Mouse (Mus musculus) hindbrain, embryonic 13.5 days (tissue): ENCODE measurements around the gene Arl6. TPM values are rescaled to one million over a fixed set of nuclear protein-coding genes. Genes with fewer than 3 reads are reported as not detected.

Experiments used
- ATAC-seq: fragments of 200-750 bp; cut with Nextera tagmentation; 2 replicates; pipeline ENCODE4 v1.8.0; 2017; ENCODE audit warnings: moderate TSS enrichment; ENCODE audit not compliant: low FRiP score
- H3K27ac ChIP-seq: fragments of 300-500 bp; sonication (generic); 2 replicates; pipeline ENCODE4 v1.5.1; 2015; ENCODE audit warnings: inconsistent platforms, mild to moderate bottlenecking, moderate library complexity
- H3K27me3 ChIP-seq: fragments of 300-500 bp; sonication (generic); 2 replicates; pipeline ENCODE4 v1.6.1; 2015; ENCODE audit warnings: mild to moderate bottlenecking, inconsistent platforms
- H3K36me3 ChIP-seq: fragments of 300-500 bp; sonication (generic); 2 replicates; pipeline ENCODE4 v1.6.1; 2015; ENCODE audit warnings: mild to moderate bottlenecking, inconsistent platforms
- H3K4me1 ChIP-seq: fragments of 300-500 bp; sonication (generic); replicated peaks from 2 replicates; pipeline ENCODE4 v1.6.1; 2015; ENCODE audit warnings: inconsistent platforms
- H3K4me2 ChIP-seq: fragments of 300-500 bp; sonication (generic); 2 replicates; pipeline ENCODE4 v1.6.1; 2015; ENCODE audit warnings: inconsistent platforms, mild to moderate bottlenecking, moderate library complexity
- H3K4me3 ChIP-seq: fragments of 300-500 bp; sonication (generic); 2 replicates; pipeline ENCODE4 v1.5.1; 2015; ENCODE audit warnings: mild to moderate bottlenecking, inconsistent platforms
- H3K9ac ChIP-seq: fragments of 300-500 bp; sonication (generic); 2 replicates; pipeline ENCODE4 v1.6.1; 2015; ENCODE audit warnings: mild to moderate bottlenecking, inconsistent platforms
- H3K9me3 ChIP-seq: fragments of 300-500 bp; sonication (generic); 2 replicates; pipeline ENCODE4 v1.6.1; 2016; ENCODE audit warnings: inconsistent platforms
- WGBS: fragments of 180-500 bp; shearing (Covaris S2); methylation state at CpG from one replicate; pipeline ENCODE4 v1.1.7; 2015; 5-methylcytosine and 5-hydroxymethylcytosine counted together
- polyA plus RNA-seq: library from polyadenylated mRNA; unstranded; fragments of >200 nt; fragmentation: Nextera tagmentation; extraction: Ambion mirVana; gene quantifications from 2 replicates; pipeline ENCODE4 v1.2.1, GENCODE M21; 2015

Arl6 gene
- 48.8 and 51.5 TPM in 2 replicates for polyA plus RNA-seq

DNA sequence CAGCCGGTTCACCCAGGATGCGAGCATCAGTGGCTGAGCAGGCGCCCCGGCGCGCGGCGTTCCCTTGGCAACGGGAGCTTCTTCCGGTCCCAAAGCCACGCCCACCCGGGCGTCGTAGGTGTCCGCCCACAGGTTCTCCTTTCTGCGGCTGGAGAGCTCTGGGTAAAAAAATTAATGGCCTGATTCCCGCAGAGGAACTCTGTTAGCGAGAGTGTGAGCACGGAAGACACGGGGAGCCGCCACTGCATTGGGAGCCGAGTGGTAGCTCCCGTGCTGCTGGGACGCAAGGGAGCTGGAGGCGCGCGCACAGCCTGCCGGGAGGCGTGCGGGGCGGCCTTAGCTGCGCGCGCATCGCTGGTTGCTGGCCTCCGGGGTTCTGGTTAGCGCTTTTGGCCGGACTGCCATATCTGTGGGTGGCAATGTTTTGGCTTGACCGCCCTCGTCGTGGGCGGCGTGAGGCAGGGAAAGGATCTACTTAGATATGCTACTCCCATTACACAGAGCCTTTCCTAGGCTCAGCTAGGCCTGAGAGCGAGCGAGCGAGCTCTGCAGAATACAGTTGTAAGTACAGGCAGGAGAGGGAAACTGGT lies at the start of gene Arl6:
Arl6 (minus strand) TSS at position 290 of the 590 bp plus-strand sequence.
- Histone ChIP-seq H3K4me1 (peaks cover 10% of the 10 kb centered on the region), H3K27ac (peak within 1 kb of the TSS; percentile 99), H3K9me3 (no peaks in the 10 kb centered on the region), H3K4me3 (peak within 1 kb of the TSS; percentile 73), H3K36me3 (no peaks in the 10 kb centered on the region), H3K9ac (peak within 1 kb of the TSS; percentile 82), H3K27me3 (no peaks in the 10 kb centered on the region), H3K4me2 (peak within 1 kb of the TSS; percentile 67)
- under 1% methylated on average over 46 of the region's 46 CpGs for WGBS
- ATAC-seq, result peak; percentile 99

- Histone ChIP-seq H3K4me3 (no peak overlapping the region), H3K27me3 (no peaks in the 10 kb centered on the region), H3K4me1 (peaks cover 5% of the 10 kb centered on the region; the same call in 1 of the 2 replicates), H3K27ac (no peak overlapping the region), H3K36me3 (no peaks in the 10 kb centered on the region), H3K9ac (no peak overlapping the region), H3K4me2 (no peak overlapping the region), H3K9me3 (no peaks in the 10 kb centered on the region)
- ATAC-seq, result no peak
- 75% methylated on average over 5 of the region's 5 CpGs for WGBS
These were observed 45.9 kb upstream of the Arl6 start for GRCm38 (mm10) chr16:59685135-59685534.

DNA sequence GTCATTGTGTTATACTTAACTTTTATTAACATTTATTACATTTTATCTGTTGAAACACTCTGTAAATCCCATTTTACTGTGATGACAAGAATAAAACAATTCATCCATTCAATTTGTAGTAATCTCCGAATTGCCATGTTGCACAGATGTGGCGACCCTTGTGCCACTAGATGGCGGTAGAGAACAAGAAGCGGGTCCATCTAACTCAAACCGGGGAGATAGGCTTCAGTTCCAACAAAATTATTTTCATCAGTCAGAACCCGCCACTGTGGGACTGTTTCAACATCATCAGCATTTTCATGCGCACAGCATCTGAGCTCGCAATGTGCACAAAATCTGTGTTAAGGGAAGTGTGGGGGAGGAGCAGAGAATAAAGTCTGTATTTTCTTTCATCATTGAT lies 44.2 kb upstream of the Arl6 start:
- no peaks in the 10 kb centered on the region for H3K9me3 ChIP-seq
- no peaks in the 10 kb centered on the region for H3K27me3 ChIP-seq
- H3K4me3 ChIP-seq, result no peak overlapping the region
- no peak overlapping the region for H3K9ac ChIP-seq
- H3K4me1 ChIP-seq, result peaks cover 5% of the 10 kb centered on the region; the same call in 1 of the 2 replicates
- 6% methylated on average over 8 of the region's 8 CpGs for WGBS
- H3K36me3 ChIP-seq, result no peaks in the 10 kb centered on the region
- peak overlapping the region; percentile 33; the same call in 1 of the 2 replicates for H3K4me2 ChIP-seq
- ATAC-seq, result peak; percentile 85
- no peak overlapping the region for H3K27ac ChIP-seq

GRCm38 (mm10) chr16:59682216-59682891 lies 43.2 kb upstream of the Arl6 start:
- no peak overlapping the region for H3K27ac ChIP-seq
- WGBS, result 87% methylated on average over 8 of the region's 8 CpGs
- H3K9ac ChIP-seq, result no peak overlapping the region
- no peaks in the 10 kb centered on the region for H3K36me3 ChIP-seq
- no peaks in the 10 kb centered on the region for H3K9me3 ChIP-seq
- no peak overlapping the region for H3K4me2 ChIP-seq
- ATAC-seq, result no peak
- H3K27me3 ChIP-seq, result no peaks in the 10 kb centered on the region
- peaks cover 5% of the 10 kb centered on the region; the same call in 1 of the 2 replicates for H3K4me1 ChIP-seq
- no peak overlapping the region for H3K4me3 ChIP-seq

DNA sequence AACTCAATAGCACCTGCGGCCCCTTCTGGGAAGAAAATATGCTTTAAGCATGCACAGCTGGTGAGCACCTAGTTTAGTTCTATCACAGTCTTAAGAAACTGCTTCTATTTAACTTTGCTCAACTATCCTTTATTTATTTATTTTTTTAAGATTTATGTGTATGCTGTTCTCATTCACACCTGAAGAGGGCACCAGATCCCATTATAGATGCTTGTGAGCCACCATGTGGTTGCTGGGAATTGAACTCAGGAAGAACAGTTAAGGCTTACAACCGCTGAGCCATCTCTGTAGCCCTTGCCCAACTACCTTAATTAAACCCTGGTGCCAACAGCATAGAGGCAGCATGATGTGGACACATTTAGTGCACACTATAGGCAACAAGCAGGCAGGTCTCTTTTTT lies 27.7 kb upstream of the Arl6 start:
- H3K36me3 ChIP-seq, result no peaks in the 10 kb centered on the region
- 92% methylated on average over 2 of the region's 2 CpGs for WGBS
- H3K4me3 ChIP-seq, result no peak overlapping the region
- H3K9ac ChIP-seq, result no peak overlapping the region
- no peak for ATAC-seq
- no peaks in the 10 kb centered on the region for H3K9me3 ChIP-seq
- H3K27me3 ChIP-seq, result no peaks in the 10 kb centered on the region
- H3K4me2 ChIP-seq, result no peak overlapping the region
- H3K27ac ChIP-seq, result no peak overlapping the region
- no peaks in the 10 kb centered on the region for H3K4me1 ChIP-seq

DNA sequence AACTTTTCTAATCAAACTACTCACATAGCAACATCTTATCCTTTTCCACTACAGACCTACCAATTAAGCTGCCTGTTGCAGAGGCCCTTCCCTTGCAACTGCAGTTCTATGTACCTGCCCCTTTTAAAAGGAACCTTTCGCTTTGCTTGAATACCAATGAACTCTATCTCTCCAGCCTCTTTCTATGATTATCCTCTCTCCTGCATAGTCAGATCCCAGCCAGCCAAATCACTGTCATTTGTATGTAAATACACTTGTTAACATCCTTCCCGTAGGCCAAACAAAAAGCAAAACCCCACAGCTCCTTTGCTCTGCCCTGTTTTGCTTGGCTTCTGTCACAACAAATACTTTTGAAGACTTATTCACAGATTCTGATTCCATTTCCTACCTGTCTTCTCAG lies 4.6 kb upstream of the Arl6 start:
- no peak overlapping the region for H3K9ac ChIP-seq
- no peaks in the 10 kb centered on the region for H3K36me3 ChIP-seq
- WGBS, result 47% methylated on average over 2 of the region's 2 CpGs
- H3K4me3 ChIP-seq, result no peak overlapping the region
- H3K27ac ChIP-seq, result no peak overlapping the region
- 0 out of 2 replicates have a peak, but pooled peaks cover 2% of the 10 kb centered on the region for H3K4me1 ChIP-seq
- no peaks in the 10 kb centered on the region for H3K9me3 ChIP-seq
- no peaks in the 10 kb centered on the region for H3K27me3 ChIP-seq
- ATAC-seq, result no peak
- H3K4me2 ChIP-seq, result no peak overlapping the region

- Histone ChIP-seq H3K4me2 (peak overlapping the region; percentile 67; the same call in 1 of the 2 replicates), H3K27me3 (no peaks in the 10 kb centered on the region), H3K4me3 (peak overlapping the region; percentile 73; the same call in 1 of the 2 replicates), H3K27ac (no peak overlapping the region), H3K4me1 (peaks cover 10% of the 10 kb centered on the region), H3K36me3 (no peaks in the 10 kb centered on the region), H3K9ac (no peak overlapping the region), H3K9me3 (no peaks in the 10 kb centered on the region)
- ATAC-seq, result no peak
- 94% methylated on average over 3 of the region's 3 CpGs for WGBS
These were observed 794 bp upstream of the Arl6 start for GRCm38 (mm10) chr16:59639985-59640384.

DNA sequence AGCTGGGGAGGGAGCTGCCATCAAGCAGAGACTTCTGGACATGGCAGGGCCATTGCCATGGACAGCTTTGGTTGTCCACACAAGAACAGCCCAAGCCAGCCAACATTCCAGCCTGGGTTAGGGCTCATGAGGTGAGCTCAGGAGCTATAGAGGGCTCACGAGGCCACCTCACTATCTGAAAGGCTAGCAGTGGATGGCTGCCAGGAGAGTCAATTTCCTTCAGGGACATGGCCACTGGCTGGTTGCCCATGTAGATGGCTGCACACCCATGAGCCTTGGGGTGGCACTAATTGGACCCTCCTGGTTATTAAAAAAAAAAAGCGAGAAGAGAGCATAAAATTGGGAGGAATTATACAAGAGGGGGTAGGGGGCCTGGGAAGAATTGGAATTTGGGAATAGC lies 4.6 kb downstream of the Arl6 start:
- 86% methylated on average over 2 of the region's 2 CpGs for WGBS
- no peak for ATAC-seq
- Histone ChIP-seq H3K36me3 (peaks cover 18% of the 10 kb centered on the region), H3K9me3 (no peaks in the 10 kb centered on the region), H3K27ac (no peak overlapping the region), H3K27me3 (no peaks in the 10 kb centered on the region), H3K4me3 (no peak overlapping the region), H3K4me1 (peaks cover 7% of the 10 kb centered on the region), H3K9ac (no peak overlapping the region), H3K4me2 (no peak overlapping the region)

- H3K27ac ChIP-seq, result no peak overlapping the region
- H3K36me3 ChIP-seq, result peaks cover 3% of the 10 kb centered on the region; the same call in 1 of the 2 replicates
- 96% methylated on average over 2 of the region's 2 CpGs for WGBS
- ATAC-seq, result no peak
- no peak overlapping the region for H3K4me2 ChIP-seq
- H3K4me1 ChIP-seq, result no peaks in the 10 kb centered on the region
- H3K27me3 ChIP-seq, result no peaks in the 10 kb centered on the region
- no peak overlapping the region for H3K4me3 ChIP-seq
- no peak overlapping the region for H3K9ac ChIP-seq
- H3K9me3 ChIP-seq, result no peaks in the 10 kb centered on the region
These were observed 17.6 kb downstream of the Arl6 start for GRCm38 (mm10) chr16:59621554-59621953.

DNA sequence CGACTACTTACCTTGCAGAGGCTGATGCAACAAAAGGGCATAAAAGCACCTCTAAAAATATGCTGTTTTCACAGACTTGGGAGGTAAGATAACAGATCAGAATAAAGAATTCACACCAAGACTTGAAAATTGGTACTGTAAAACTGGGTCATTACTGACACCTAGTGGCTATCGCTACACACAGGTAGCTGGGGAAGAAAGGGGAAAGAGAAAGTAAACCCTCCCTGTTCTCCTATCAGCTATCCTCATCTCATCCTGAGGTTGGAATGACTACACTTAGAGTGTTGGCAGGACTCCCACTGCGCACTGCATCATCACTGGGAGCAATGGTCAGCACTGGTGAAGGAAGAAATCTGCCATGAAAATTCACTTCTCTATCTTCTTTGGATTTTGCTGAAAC lies 22.0 kb downstream of the Arl6 start:
- 38% methylated on average over 3 of the region's 3 CpGs for WGBS

GRCm38 (mm10) chr16:59615675-59616074 lies 23.5 kb downstream of the Arl6 start:
- H3K36me3 ChIP-seq, result peaks cover 9% of the 10 kb centered on the region
- H3K9me3 ChIP-seq, result no peaks in the 10 kb centered on the region
- no peak overlapping the region for H3K4me2 ChIP-seq
- H3K27me3 ChIP-seq, result no peaks in the 10 kb centered on the region
- no peaks in the 10 kb centered on the region for H3K4me1 ChIP-seq
- 71% methylated on average over 3 of the region's 3 CpGs for WGBS
- H3K9ac ChIP-seq, result no peak overlapping the region
- ATAC-seq, result no peak
- H3K27ac ChIP-seq, result no peak overlapping the region
- H3K4me3 ChIP-seq, result no peak overlapping the region

More for the DNA sequence above, 22.0 kb downstream of the Arl6 start:
- Histone ChIP-seq H3K4me2 (no peak overlapping the region), H3K27ac (no peak overlapping the region), H3K4me3 (no peak overlapping the region), H3K4me1 (no peaks in the 10 kb centered on the region), H3K9ac (no peak overlapping the region), H3K9me3 (no peaks in the 10 kb centered on the region), H3K27me3 (no peaks in the 10 kb centered on the region), H3K36me3 (peaks cover 3% of the 10 kb centered on the region; the same call in 1 of the 2 replicates)
- ATAC-seq, result peak; percentile 54

DNA sequence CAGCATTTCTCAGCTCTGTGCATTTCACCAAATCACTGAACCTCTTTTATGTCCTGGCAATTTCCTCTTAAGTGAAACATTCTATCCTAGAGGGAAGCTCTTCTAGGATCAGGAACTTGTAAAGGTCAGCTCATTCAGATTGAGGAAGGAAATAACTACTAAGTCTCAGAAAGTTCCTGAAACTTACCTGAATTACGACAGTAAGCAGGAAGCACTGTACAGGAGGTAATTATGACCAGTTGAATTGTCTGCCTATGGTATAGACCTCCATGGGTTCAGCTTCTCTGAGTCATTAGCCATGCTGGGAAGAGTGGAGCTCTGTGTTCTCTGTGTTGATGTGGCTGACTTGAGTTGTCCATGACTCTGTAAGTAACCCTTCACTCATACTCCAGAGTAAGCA lies 28.4 kb downstream of the Arl6 start:
- WGBS, result 91% methylated on average over 1 of the region's 1 CpGs
- no peaks in the 10 kb centered on the region for H3K4me1 ChIP-seq
- H3K36me3 ChIP-seq, result peaks cover 10% of the 10 kb centered on the region
- H3K9me3 ChIP-seq, result no peaks in the 10 kb centered on the region
- H3K4me2 ChIP-seq, result no peak overlapping the region
- no peak overlapping the region for H3K4me3 ChIP-seq
- H3K27ac ChIP-seq, result no peak overlapping the region
- H3K9ac ChIP-seq, result no peak overlapping the region
- ATAC-seq, result no peak
- no peaks in the 10 kb centered on the region for H3K27me3 ChIP-seq
